Mouse (Mus musculus): ENCODE measurements around the gene Gm49361.
"Not testable (repeated sequence)": the region's sequence is repeated elsewhere in the genome, so short reads cannot be mapped to it uniquely, and the experiment has no call there.

The Gm49361 gene

DNA sequence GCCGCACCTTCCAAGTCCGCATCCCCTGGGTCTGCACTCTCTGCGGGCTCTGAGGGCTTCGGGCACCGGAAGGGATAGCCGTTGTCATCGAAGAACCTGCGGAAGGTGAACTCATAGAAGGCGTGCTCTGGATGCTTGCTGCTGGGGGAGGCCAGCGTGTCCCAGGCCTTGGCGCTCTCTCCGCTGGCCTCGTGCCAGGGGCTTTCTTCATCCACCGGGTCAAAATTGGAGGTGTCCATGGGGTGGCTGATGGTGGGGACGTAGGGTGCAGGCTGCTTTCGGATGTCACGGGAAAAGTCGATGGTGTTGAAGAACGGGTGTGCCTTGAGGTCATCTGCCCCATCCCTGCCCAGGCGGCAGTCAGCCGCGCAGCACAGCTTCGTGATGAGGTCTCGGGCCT is 54.6 kb downstream of the Gm49361 start:
- DNase-seq (ENCODE audit: low read depth, low spot score), result no peak

DNA sequence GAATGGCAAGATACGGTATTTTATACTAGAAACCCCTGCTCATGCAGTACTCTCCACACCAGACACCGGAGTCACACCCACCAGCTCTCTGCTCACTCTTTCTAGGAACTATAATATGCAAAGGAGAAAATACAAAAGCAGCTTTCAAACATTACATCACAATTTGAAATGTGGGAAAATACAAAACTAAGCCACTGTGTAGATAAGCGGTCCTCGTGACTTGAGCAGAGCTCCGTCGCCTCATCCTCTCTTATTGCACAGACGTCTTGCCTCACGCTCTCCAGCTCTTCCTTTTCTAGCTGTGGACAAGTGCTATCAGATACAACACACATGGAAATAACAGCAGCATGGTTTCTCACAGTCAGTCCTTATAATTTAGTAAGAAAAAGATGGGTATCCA is 55.2 kb downstream of the Gm49361 start:
- DNase-seq (ENCODE audit: low read depth, low spot score), result no peak

DNA sequence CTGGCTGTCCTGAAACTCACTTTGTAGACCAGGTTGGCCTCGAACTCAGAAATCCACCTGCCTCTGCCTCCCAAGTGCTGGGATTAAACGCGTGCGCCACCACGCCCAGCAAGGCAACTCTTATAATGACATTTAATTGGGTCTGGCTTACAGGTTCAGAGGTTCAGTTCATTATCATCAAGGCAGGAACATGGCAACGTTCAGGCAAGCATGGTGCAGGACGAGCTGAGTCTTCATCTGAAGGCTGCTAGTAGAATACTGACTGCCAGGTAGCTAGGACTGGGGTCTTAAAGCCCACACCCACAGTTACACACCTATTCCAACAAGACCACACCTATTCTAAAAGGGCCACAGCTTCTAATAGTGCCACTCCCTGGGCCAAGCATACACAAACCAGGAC is 57.8 kb downstream of the Gm49361 start:
- not testable (repeated sequence) for DNase-seq (ENCODE audit: low read depth, low spot score)

DNA sequence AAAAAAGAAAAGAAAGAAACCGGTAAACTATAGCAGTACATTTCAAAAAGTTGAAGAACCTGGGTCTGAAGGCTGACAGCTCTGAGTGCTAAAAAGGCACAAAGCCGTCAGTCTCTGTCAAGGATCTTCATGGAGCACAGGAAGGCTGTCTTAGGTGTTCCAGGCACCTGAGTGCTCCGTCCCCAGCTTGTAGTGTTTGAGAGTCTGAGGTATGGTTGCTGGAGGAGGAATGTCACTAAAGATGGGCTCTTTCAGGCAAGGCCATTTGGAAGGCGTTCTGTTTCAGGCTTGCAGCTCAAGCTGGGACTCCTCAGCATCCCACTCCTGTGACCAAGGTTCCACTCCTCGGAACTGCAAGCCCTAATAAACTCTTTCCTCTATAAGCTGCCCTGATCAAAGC is 58.5 kb downstream of the Gm49361 start:
- no peak for DNase-seq (ENCODE audit: low read depth, low spot score)

DNA sequence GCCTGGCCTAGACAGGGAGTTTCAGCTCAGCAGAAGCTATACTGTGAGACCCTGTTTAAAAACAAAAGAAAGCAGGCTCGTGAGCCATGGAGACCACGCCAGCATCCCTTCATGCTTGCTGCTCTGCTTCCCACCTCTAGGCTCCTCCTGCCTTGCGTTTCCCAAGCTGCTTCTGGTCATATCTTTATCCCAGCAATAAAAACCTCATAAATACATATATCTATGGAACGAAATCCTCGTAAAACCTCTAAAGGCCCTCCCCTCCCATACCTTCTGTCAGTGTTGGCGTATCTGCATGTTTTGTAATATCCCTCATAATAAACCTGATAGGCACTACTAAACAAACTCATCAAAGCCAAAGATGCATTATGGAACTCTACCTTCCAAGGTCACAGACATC is 59.3 kb downstream of the Gm49361 start:
- no peak for DNase-seq (ENCODE audit: low read depth, low spot score)

DNA sequence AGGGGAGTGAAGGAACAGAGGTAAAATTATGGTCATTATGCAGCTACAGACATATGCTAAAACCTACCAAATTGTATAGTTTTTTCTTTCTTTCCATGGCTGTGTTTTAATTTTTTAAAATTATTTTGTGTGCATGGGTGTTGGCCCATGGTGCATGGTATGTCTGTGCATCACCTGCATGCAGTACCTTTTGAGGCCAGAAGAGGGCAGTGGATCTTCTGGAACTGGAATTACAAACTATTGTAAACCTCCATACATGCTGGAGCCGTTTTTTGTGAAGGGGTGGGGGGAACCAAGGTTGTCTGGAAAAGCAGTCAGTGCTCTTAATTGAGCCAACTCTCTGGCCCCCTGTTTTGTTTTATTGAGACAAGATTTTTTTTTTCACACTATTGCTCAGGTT is 61.3 kb downstream of the Gm49361 start:
- DNase-seq (ENCODE audit: low read depth, low spot score), result peak; percentile 81

DNA sequence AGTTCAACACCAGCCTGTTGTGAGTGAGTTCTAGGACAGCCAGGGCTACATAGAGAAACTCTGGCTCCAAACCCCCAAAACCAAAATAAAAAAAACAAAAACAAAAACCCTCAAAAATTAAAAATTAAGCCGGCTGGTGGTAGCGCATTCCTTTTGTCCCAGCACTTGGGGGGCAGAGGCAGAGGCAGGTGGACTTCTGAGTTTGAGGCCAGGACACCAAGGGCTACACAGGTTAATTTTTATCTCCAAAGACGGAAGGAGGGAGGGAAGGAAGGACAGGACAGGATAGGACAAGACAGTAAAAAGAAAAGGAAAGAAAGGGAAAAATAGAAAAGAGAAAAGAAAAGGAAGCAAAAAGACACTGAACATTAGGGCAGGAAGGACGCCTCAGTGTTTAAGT is 63.2 kb downstream of the Gm49361 start:
- no peak for DNase-seq (ENCODE audit: low read depth, low spot score)

DNA sequence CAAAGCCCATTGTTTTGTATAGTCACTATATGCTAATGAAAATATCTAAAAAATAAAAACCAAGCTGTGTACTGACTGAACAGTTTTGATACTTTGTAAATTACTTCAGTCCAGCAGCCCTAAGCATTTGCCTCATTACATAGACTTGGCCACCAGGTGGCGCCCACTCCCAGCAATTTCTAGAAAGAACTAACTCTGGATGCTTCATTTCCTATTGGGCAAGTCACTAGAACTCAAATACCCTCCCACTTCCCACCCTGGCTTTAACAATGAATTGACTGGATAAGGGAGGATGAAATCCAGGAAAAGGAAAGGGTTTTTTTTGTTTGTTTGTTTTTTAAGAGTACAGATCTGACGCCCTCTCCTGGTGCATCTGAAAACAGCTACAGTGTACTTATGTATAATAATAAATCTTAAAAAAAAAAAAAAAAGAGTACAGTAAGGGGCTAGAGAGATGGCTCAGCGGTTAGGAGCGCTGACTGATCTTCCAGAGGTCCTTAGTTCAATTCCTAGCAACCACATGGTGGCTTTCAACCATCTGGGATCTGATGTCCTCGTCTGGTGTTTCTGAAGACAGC is 65.9 kb downstream of the Gm49361 start:
- peak; percentile 90 for DNase-seq (ENCODE audit: low read depth, low spot score)

DNA sequence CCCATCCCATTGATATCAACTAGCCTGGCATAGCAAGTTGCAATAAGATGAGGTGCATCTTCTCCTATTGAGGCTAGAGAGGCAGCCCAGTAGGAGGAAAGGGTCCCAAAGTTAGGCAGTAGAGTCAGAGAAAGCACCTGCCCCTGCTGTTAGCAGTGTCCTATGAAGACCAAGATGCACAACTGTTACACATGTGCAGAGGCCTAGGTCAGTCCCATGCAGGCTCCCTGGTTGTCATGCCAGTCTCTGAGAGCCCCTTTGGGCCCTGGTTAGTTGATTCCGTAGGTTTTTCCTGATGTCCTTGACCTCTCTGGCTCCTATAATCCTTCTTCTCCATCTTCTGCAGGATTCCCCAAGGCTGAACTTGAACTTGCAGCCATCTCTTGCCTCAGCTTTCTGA is 66.4 kb downstream of the Gm49361 start:
- DNase-seq (ENCODE audit: low read depth, low spot score), result no peak

DNA sequence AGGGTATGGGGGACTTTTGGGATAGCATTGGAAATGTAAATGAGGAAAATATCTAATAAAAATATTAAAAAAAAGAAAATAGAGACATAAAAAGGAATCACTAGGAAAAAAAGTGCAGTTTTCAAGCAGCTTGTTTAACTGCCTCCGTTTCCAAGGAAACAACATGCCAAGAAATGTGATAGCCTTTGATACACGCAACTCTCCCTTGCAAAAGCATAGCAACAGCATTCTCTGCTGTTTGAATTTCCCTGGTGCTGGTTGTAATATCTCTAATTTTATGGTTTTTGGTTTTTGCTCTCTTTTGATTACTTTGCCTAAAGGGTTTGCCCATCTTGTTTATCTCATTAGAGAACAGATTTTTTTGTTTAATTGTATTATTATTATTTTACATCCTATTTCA is 70.4 kb downstream of the Gm49361 start:
- no peak for DNase-seq (ENCODE audit: low read depth, low spot score)

DNA sequence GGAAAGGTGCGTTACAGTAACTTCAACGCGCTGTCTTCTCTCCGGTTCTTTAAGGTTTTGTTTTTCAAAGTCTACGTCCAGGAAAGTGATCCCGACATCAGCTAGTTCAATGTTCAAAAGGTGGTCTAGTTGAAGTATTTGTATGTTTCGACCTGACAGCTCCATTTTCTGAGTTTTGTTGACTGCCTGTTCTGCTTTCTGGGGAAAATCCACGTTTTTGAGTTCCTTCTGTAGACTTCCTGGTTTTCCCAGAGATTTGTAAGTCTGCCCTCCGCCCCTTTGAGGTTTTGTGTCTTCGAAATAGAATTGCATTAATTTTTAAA is 80.3 kb downstream of the Gm49361 start:
- no peak for DNase-seq (ENCODE audit: low read depth, low spot score)

DNA sequence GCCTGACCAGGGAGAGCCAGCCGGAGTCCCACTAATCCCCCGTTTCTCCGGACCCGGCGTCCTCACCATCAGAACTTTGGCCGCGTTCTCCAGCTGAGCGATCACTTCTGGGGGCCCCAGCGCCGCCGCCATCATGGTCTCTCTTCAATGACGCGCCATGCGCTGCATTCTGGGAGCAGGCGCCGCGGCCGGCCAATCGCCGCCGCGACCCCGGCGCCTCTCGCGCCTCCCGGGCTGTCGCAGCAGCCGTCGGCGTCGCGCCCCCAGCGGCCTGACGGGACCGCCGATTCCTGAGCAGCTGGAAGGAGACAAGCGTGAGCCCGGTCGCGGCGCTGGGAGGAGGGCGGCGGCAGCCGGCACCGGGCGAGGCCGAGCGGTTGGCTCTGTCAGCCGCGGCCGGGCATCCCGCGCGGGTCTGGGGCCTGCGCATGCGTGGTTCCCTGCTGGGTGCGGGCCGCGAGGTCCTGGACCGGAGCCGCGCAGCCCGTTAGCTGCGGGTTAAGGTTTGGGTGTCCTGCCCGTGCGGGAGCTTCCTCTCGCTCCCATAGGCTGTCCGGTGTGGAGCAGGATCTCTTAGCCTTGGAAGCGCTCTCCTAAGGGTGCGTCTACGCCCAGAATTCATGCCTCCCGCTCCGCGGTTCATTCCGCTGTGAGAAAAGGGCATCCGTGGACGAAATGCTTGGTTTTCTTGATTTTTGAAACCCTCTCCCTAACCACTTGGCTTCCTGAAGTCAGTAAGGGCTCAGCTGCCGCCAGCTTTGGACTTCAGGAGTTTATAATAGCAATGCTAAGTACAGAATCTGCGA is 80.9 kb downstream of the Gm49361 start, which contains the start of gene Xpo4:
Xpo4 (minus strand) TSS at position 609 of the 806 bp plus-strand sequence.
- DNase-seq (ENCODE audit: low read depth, low spot score), result peak; percentile 90

DNA sequence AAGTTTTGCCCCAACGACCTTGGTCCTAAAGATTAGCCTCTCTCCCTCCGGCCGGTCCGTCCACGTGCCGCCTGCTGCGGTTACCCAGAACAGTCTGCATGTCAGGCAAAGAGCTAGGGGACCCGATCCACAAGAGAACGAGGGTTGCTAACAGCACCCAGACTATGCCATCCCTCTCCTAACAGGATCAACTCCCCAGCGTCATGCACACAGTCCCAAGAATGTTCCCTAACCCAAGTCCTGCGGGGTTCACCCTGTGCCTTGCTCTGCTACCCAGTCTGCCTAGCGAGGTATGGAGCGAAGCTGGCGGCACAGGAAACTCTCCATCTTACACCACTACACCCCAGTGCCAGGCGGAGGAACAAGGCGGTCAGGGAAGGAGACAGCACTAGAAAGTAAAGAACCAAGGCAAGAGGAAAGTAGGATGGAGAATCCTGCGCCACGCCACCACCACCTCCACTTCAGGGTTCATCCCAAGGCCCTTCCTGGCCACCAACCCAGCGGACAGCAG is 81.5 kb downstream of the Gm49361 start:
- DNase-seq (ENCODE audit: low read depth, low spot score), result peak; percentile 58

DNA sequence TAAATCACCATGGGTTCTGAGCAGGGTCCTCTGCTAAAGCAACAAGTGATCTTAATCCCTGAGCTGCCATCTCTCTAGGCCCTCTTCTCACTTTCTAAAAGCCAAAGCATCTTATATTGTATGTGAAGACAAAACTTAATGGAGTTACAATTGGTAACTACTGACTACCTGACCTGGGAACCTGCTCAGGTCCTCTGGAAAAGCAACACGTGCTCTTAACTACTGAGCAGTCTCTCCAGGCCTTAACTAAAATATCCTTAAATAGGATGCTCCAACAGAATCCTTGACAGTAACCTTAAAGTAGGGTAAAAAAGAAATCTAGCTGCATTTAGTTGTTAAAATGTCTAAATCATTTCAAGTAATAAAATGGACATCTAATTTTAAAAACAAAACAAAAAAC is 82.3 kb downstream of the Gm49361 start:
- no peak for DNase-seq (ENCODE audit: low read depth, low spot score)

DNA sequence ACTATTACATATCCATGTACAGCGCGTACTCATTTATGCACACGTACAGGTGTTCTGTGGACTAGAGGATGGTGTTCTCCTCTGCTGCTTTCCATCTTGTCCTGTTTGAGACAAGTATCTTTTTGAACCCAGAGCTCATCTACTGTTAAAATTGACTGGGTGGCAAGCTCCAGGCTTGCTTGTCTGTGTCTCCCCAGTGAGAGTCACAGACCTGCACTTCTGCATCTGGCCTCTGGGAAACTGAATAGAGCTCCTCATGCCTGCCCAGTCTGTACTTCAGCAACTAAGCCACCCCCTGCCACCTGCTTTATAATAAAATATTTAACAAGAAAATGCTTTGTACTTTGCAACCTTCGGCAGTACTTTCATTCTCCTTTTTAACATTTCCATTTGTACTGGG is 87.6 kb downstream of the Gm49361 start:
- DNase-seq (ENCODE audit: low read depth, low spot score), result peak; percentile 41

DNA sequence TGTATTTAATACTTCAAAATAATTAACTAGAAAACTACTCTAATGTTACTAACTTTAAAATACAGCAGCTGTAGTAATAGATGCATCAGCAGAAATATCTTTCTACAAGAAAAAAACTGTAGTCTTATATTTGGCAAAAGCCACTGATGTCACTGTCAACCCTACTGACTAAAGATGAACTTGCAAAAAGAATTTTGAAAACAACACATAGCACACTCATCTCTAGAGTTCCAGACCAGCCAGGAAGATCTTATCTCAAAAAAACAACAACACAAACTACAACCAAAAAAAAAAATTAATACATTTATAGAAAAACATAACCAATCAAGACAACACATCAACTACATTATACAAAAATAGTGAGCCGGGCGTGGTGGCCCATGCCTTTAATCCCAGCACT is 88.4 kb downstream of the Gm49361 start:
- DNase-seq (ENCODE audit: low read depth, low spot score), result no peak

DNA sequence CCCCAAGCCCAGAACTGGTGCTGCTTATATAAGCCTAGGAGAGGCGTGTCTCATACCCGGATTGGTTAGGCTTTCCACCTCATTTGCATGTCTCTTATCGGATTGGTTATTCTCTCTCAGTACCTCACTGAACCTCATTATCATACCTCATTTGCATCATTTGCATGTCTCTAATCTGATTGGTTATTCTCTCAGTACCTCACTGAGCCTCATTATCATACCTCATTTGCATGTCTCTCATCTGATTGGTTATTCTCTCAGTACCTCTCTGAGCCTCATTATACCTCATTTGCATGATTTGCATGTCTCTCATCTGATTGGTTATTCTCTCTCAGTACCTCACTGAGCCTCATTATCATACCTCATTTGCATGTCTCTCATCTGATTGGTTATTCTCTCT is 89.4 kb downstream of the Gm49361 start:
- not testable (repeated sequence) for DNase-seq (ENCODE audit: low read depth, low spot score)

DNA sequence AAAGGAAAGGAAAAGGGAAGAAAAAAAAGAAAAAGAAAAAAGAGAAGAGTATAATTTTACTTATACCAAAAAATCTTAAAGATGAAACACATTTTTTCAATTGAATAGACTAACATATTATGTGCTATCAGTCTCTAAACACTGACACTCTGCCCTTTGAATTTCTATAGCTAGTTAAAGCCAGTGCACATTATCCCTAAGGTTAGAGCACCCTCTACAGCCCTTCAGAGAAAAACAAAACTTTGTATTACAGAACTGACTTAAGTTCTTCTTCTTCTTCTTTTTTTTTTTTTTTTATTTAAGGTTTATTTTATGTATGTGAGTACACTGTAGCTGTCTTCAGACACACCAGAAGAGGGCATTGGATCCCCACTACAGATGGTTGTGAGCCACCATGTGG is 96.4 kb downstream of the Gm49361 start:
- DNase-seq (ENCODE audit: low read depth, low spot score), result peak; percentile 76

DNA sequence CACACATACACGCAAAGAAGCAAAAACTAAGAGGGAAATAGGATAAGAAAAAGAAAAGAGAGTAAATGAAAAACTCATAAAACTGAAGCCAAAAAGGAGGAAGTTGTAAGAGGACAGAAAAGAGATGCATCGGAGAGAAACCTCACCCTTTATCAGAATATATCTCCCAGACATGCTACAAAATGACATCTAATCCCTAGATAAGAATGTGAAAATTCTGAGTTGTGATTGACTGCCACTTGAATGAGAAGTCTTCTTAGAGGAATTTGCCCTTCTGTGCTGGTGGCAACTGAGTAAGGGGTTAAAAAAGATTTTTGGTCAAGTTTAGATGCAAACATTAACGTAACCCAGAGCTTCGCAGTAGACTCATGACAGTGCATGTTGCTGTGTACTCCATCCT is 99.7 kb downstream of the Gm49361 start:
- DNase-seq (ENCODE audit: low read depth, low spot score), result no peak

DNA sequence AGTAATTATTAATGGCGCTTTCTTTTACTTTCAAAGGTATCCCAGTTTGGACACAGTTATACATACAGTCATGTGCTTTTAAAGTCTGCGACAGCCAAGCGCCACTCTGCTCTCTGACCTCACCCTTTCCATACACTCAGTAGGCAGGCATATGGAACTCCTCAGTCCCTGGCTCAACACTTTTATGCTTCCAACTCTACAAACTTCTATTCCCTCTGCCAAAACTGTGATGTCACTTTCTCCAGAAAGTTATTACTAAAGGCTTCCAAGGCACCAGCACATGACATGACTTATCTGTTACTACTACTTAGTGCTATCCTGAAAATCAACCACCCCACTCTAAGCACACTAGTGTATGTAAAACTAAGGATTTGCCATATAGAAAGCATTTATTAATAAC is 106.8 kb downstream of the Gm49361 start:
- DNase-seq (ENCODE audit: low read depth, low spot score), result no peak

DNA sequence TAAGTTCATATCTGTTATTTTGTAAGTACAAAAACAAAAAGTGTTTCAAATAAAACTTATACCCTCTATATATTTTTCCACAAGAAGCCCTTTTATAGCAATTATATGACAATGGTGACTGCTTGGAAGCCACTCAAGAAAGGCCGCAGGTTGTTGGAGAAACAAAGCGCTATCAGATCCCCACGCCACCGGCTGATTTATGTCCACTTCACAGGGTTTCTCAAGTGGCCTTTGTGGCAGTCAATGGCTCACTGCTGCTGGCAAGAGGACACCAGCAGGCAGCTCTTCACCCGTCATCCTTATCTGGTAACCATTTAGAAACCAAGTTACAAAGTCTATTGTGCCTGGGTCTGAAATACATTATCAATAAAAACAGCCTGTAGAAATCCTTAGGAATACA is 111.8 kb downstream of the Gm49361 start:
- no peak for DNase-seq (ENCODE audit: low read depth, low spot score)

DNA sequence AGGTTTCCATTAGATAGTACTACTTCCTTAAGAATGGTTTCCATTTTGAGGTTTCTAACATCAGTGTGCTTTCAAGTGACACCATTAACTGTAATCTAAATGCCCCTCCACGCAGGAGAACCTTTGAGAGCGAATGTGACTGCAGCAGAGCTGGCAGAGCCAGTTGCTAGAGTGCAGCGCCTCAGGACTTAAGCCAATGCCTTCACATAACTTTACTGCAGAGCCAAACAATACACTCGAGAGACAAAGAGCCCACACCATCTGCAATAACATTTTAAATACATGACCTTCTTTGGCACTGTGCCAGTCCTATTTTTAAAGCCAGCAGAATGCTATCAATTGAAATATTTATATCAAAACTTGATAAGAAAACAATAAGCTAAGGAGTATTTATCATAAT is 116.3 kb downstream of the Gm49361 start:
- no peak for DNase-seq (ENCODE audit: low read depth, low spot score)

DNA sequence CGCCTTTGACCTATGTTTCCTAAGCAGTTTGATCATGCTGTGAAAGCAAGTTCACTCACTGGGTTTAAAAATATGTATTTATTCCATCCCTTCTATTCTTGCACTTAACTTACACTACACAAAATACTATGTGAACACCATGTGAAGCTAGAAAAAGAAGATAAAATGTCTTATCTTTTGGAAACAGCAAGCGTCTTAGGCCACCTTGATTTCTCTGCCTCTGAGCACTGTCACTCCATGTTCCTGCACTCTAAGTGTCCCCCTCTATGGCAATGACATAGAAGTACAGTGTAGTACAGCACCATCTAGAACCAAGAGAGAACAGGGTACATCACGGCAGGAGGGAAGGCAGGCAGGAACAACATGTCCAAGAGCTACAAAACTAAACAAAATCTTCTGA is 123.0 kb downstream of the Gm49361 start:
- DNase-seq (ENCODE audit: low read depth, low spot score), result no peak

All from CD4-positive, CD25-positive, alpha-beta regulatory T cell, adult 2 months (primary cell).